Mouse (Mus musculus) lung, embryonic 16.5 days (tissue): ENCODE results near the gene Abca3. TPM values are rescaled to one million over a fixed set of nuclear protein-coding genes. Genes with fewer than 3 reads are reported as not detected.
A peak's percentile ranks its signal among the peaks of the same experiment; 100 is the strongest.

Experiments used
- ATAC-seq: fragments of 200-750 bp; cut with Nextera tagmentation; 2 replicates; pipeline ENCODE4 v1.8.0; 2017; ENCODE audit warnings: low read depth, mild to moderate bottlenecking, moderate library complexity
- H3K27ac ChIP-seq: fragments of 300-500 bp; sonication (generic); 2 replicates; pipeline ENCODE4 v1.5.1; 2014; ENCODE audit warnings: mild to moderate bottlenecking, control low read depth, low read length
- H3K27me3 ChIP-seq: fragments of 300-500 bp; sonication (generic); 2 replicates; pipeline ENCODE4 v1.6.1; 2014; ENCODE audit warnings: low read depth, low read length, mixed read lengths; ENCODE audit not compliant: control insufficient read depth, insufficient read depth
- H3K36me3 ChIP-seq: fragments of 300-500 bp; sonication (generic); 2 replicates; pipeline ENCODE4 v1.6.1; 2014; ENCODE audit warnings: low read length; ENCODE audit not compliant: control insufficient read depth, insufficient read depth
- H3K4me1 ChIP-seq: fragments of 300-500 bp; sonication (generic); replicated peaks from 2 replicates; pipeline ENCODE4 v1.6.1; 2014; ENCODE audit warnings: low read length, mixed read lengths; ENCODE audit not compliant: control insufficient read depth, insufficient read depth
- H3K4me2 ChIP-seq: fragments of 300-500 bp; sonication (generic); 2 replicates; pipeline ENCODE4 v1.6.1; 2014; ENCODE audit warnings: low read depth, low read length, control low read depth
- H3K4me3 ChIP-seq: fragments of 300-500 bp; sonication (generic); 2 replicates; pipeline ENCODE4 v1.5.1; 2014; ENCODE audit warnings: mild to moderate bottlenecking, low read length, control low read depth
- H3K9ac ChIP-seq: fragments of 300-500 bp; sonication (generic); 2 replicates; pipeline ENCODE4 v1.6.1; 2014; ENCODE audit warnings: low read length, control low read depth
- H3K9me3 ChIP-seq: fragments of 300-500 bp; sonication (generic); 2 replicates; pipeline ENCODE4 v1.6.1; 2016; ENCODE audit warnings: low read length; ENCODE audit not compliant: control insufficient read depth
- WGBS: fragments of 180-500 bp; shearing (Covaris S2); extraction: QIAGEN DNeasy Blood & Tissue Kit; methylation state at CpG from one replicate; pipeline ENCODE4 v1.1.7; 2014; 5-methylcytosine and 5-hydroxymethylcytosine counted together
- polyA plus RNA-seq: library from polyadenylated mRNA; unstranded; fragments of >200 nt; fragmentation: Nextera tagmentation; extraction: Ambion mirVana; gene quantifications from 2 replicates; pipeline ENCODE4 v1.2.1, GENCODE M21; 2015

Gene Abca3
- polyA plus RNA-seq, 1 experiment from 2014 or later = 40.8 TPM

- Histone ChIP-seq H3K4me3 (no peak overlapping the region), H3K4me1 (no peaks in the 10 kb centered on the region), H3K9me3 (no peaks in the 10 kb centered on the region), H3K27ac (no peak overlapping the region), H3K36me3 (peaks cover 3% of the 10 kb centered on the region; the same call in 1 of the 2 replicates), H3K9ac (no peak overlapping the region), H3K4me2 (no peak overlapping the region), H3K27me3 (no peaks in the 10 kb centered on the region)
- ATAC-seq = no peak
- 80% methylated on average over 7 of the region's 7 CpGs for WGBS
These were observed 42.7 kb downstream of the Abca3 start for GRCm38 (mm10) chr17:24394456-24394855.

GRCm38 (mm10) chr17:24402371-24402770, 50.6 kb downstream of the Abca3 start:
- Histone ChIP-seq H3K36me3 (peaks cover 8% of the 10 kb centered on the region), H3K27ac (no peak overlapping the region), H3K9me3 (no peaks in the 10 kb centered on the region), H3K4me3 (no peak overlapping the region), H3K27me3 (no peaks in the 10 kb centered on the region), H3K9ac (no peak overlapping the region), H3K4me2 (no peak overlapping the region), H3K4me1 (no peaks in the 10 kb centered on the region)
- WGBS = 58% methylated on average over 3 of the region's 3 CpGs
- ATAC-seq = no peak

GRCm38 (mm10) chr17:24407116-24407803, 55.5 kb downstream of the Abca3 start:
- no peaks in the 10 kb centered on the region for H3K4me1 ChIP-seq
- ATAC-seq = no peak
- H3K27ac ChIP-seq = no peak overlapping the region
- no peaks in the 10 kb centered on the region for H3K9me3 ChIP-seq
- H3K4me2 ChIP-seq = no peak overlapping the region
- H3K36me3 ChIP-seq = peaks cover 28% of the 10 kb centered on the region
- H3K27me3 ChIP-seq = no peaks in the 10 kb centered on the region
- H3K9ac ChIP-seq = no peak overlapping the region
- H3K4me3 ChIP-seq = no peak overlapping the region
- 85% methylated on average over 12 of the region's 12 CpGs for WGBS

- Histone ChIP-seq H3K27me3 (no peaks in the 10 kb centered on the region), H3K36me3 (peaks cover 24% of the 10 kb centered on the region), H3K9me3 (no peaks in the 10 kb centered on the region), H3K4me2 (peak overlapping the region; percentile 62), H3K9ac (peak overlapping the region; percentile 71), H3K27ac (peak overlapping the region; percentile 90), H3K4me3 (peak overlapping the region; percentile 72), H3K4me1 (peaks cover 13% of the 10 kb centered on the region)
- peak; percentile 35 for ATAC-seq
- WGBS = 25% methylated on average over 22 of the region's 22 CpGs
These were observed 61.9 kb downstream of the Abca3 start for GRCm38 (mm10) chr17:24413557-24414211.

GRCm38 (mm10) chr17:24414230-24414976, 62.7 kb downstream of the Abca3 start, which contains the start of gene Rnps1:
Rnps1 (plus strand) TSS chr17:24414565.
- WGBS = under 1% methylated on average over 64 of the region's 64 CpGs

GRCm38 (mm10) chr17:24415011-24415410, 63.3 kb downstream of the Abca3 start:
- Histone ChIP-seq H3K27ac (peak overlapping the region; percentile 91), H3K4me2 (peak overlapping the region; percentile 93), H3K4me3 (peak overlapping the region; percentile 72), H3K36me3 (peaks cover 23% of the 10 kb centered on the region), H3K4me1 (peaks cover 13% of the 10 kb centered on the region), H3K27me3 (no peaks in the 10 kb centered on the region), H3K9ac (peak overlapping the region; percentile 82), H3K9me3 (no peaks in the 10 kb centered on the region)
- no peak for ATAC-seq
- WGBS = under 1% methylated on average over 21 of the region's 21 CpGs

More at GRCm38 (mm10) chr17:24414230-24414976, 62.7 kb downstream of the Abca3 start, which contains the start of gene Rnps1:
- peak within 1 kb of the TSS; percentile 82 for H3K9ac ChIP-seq
- peaks cover 23% of the 10 kb centered on the region for H3K36me3 ChIP-seq
- H3K4me2 ChIP-seq = peak within 1 kb of the TSS; percentile 93
- H3K4me1 ChIP-seq = peaks cover 13% of the 10 kb centered on the region
- H3K27me3 ChIP-seq = no peaks in the 10 kb centered on the region
- H3K9me3 ChIP-seq = no peaks in the 10 kb centered on the region
- H3K27ac ChIP-seq = peak within 1 kb of the TSS; percentile 91
- peak within 1 kb of the TSS; percentile 72 for H3K4me3 ChIP-seq
- ATAC-seq = peak; percentile 97

- Histone ChIP-seq H3K27me3 (no peaks in the 10 kb centered on the region), H3K4me2 (peak overlapping the region; percentile 93), H3K4me1 (peaks cover 13% of the 10 kb centered on the region), H3K36me3 (peaks cover 28% of the 10 kb centered on the region), H3K9ac (peak overlapping the region; percentile 82), H3K27ac (no peak overlapping the region), H3K9me3 (no peaks in the 10 kb centered on the region), H3K4me3 (peak overlapping the region; percentile 72)
- 81% methylated on average over 3 of the region's 3 CpGs for WGBS
- no peak for ATAC-seq
These were observed 64.4 kb downstream of the Abca3 start for GRCm38 (mm10) chr17:24416051-24416652.

GRCm38 (mm10) chr17:24423114-24423513, 71.4 kb downstream of the Abca3 start:
- Histone ChIP-seq H3K27me3 (no peaks in the 10 kb centered on the region), H3K36me3 (peaks cover 61% of the 10 kb centered on the region), H3K27ac (no peak overlapping the region), H3K4me3 (no peak overlapping the region), H3K4me2 (no peak overlapping the region), H3K4me1 (peaks cover 11% of the 10 kb centered on the region), H3K9ac (no peak overlapping the region), H3K9me3 (no peaks in the 10 kb centered on the region)
- ATAC-seq = no peak
- WGBS = 94% methylated on average over 4 of the region's 4 CpGs
